ENCODE assay signal across 25 mouse cellular contexts in genomic region chr4:17360796-17361195, GRCm38 (mm10).
"Had no signal": no experiment of that assay in that cellular context is flagged by ENCODE, and none has a peak within 500 bp of the region (broad histone marks: within the 10 kb centered on the region; RNA-seq: fewer than 3 reads in every experiment).

No protein-coding gene starts in this region.

- H3K4me2 ChIP-seq: heart, embryonic 11.5 days; heart, embryonic 13.5 days; heart, embryonic 15.5 days; hindbrain, embryonic 13.5 days; hindbrain, embryonic 15.5 days; kidney, embryonic 15.5 days; limb, embryonic 13.5 days; liver, embryonic 12.5 days had no signal

- H3K27ac ChIP-seq: heart, adult 2 months; heart, embryonic 13.5 days; heart, embryonic 15.5 days; hindbrain, embryonic 13.5 days; hindbrain, embryonic 15.5 days; hindbrain, postnatal 0 days; kidney, embryonic 15.5 days; kidney, postnatal 0 days; layer of hippocampus, adult 2 months; left cerebral cortex, adult 2 months; limb, embryonic 13.5 days; liver, embryonic 12.5 days; liver, embryonic 14.5 days had no signal

- H3K27me3 ChIP-seq: heart, embryonic 13.5 days; heart, embryonic 15.5 days; hindbrain, embryonic 13.5 days; hindbrain, embryonic 15.5 days; kidney, embryonic 15.5 days; limb, embryonic 13.5 days; liver, embryonic 12.5 days had no signal

- H3K9me3 ChIP-seq: heart, embryonic 13.5 days; heart, embryonic 15.5 days; hindbrain, embryonic 13.5 days; hindbrain, embryonic 15.5 days; kidney, embryonic 15.5 days; limb, embryonic 13.5 days; liver, embryonic 12.5 days had no signal

- H3K4me1 ChIP-seq: heart, embryonic 13.5 days; heart, embryonic 15.5 days; hindbrain, embryonic 13.5 days; hindbrain, embryonic 15.5 days; kidney, embryonic 15.5 days; limb, embryonic 13.5 days; liver, embryonic 12.5 days had no signal

- H3K4me3 ChIP-seq: heart, adult 2 months; heart, embryonic 13.5 days; heart, embryonic 15.5 days; hindbrain, embryonic 13.5 days; hindbrain, embryonic 15.5 days; kidney, embryonic 15.5 days; layer of hippocampus, adult 2 months; left cerebral cortex, adult 2 months; limb, embryonic 13.5 days; liver, embryonic 12.5 days had no signal

- ATAC-seq: hindbrain, postnatal 0 days; intestine, embryonic 16.5 days; liver, embryonic 12.5 days had no signal

- DNase-seq: gastrocnemius, postnatal 14 days; gastrocnemius, postnatal 36 days; heart, adult 11 months; heart, adult 2 months; heart, postnatal 14 days; heart, postnatal 36 days; kidney, adult 11 months; kidney, adult 2 months; kidney, adult 9 months; kidney, postnatal 14 days; kidney, postnatal 4 days had no signal

- H3K36me3 ChIP-seq: heart, embryonic 13.5 days; heart, embryonic 15.5 days; hindbrain, embryonic 13.5 days; hindbrain, embryonic 15.5 days; kidney, embryonic 15.5 days; limb, embryonic 13.5 days; liver, embryonic 12.5 days had no signal

- H3K9ac ChIP-seq: heart, embryonic 13.5 days; heart, embryonic 15.5 days; hindbrain, embryonic 13.5 days; hindbrain, embryonic 15.5 days; kidney, embryonic 15.5 days; limb, embryonic 13.5 days; liver, embryonic 12.5 days; liver, embryonic 14.5 days had no signal
